Mouse (Mus musculus) erythroblast, embryonic 14.5 days (primary cell): ENCODE results near the gene Lpcat4.

Experiments used
- GATA1 ChIP-seq: IDR thresholded peaks from 2 replicates; pipeline ENCODE4 v1.6.1; 2012; ENCODE audit warnings: low read length, inconsistent platforms, mixed read lengths
- TAL1 ChIP-seq: IDR thresholded peaks from 3 replicates; pipeline ENCODE4 v1.6.1; 2012; ENCODE audit warnings: low read length, inconsistent platforms, mixed read lengths

- TF ChIP-seq TAL1 (no peak), GATA1 (no peak)
Measured at GRCm38 (mm10) chr2:112222607-112223006, 16.7 kb upstream of the Lpcat4 start.
